Mouse (Mus musculus): ENCODE measurements around the gene Eef1a1. TPM values are rescaled to one million over a fixed set of nuclear protein-coding genes. Genes with fewer than 3 reads are reported as not detected.

Eef1a1 gene
- 5,695 and 6,055 TPM in 2 replicates for polyA plus RNA-seq (2014; fragmentation: Nextera tagmentation; extraction: Ambion mirVana)

GRCm38 (mm10) chr9:78488890-78489420 lies at the start of gene Eef1a1:
Gene Eef1a1, minus strand, starts transcription at chr9:78489151.
- WGBS, result under 1% methylated on average over 18 of the region's 20 CpGs
- no peaks in the 10 kb centered on the region for H3K36me3 ChIP-seq (ENCODE audit: control insufficient read depth, insufficient read depth, low read length)

GRCm38 (mm10) chr9:78538421-78538820 lies 49.5 kb upstream of the Eef1a1 start:
- Histone ChIP-seq H3K4me1 (replicated peaks; ENCODE audit: control insufficient read depth, insufficient read depth, low read length) (no peaks in the 10 kb centered on the region), H3K4me2 (ENCODE audit: low read length) (no peak overlapping the region), H3K9me3 (ENCODE audit: control insufficient read depth, low read length) (no peaks in the 10 kb centered on the region), H3K36me3 (ENCODE audit: control insufficient read depth, insufficient read depth, low read length) (no peaks in the 10 kb centered on the region), H3K4me3 (ENCODE audit: low read depth, low read length) (no peak overlapping the region), H3K27me3 (replicated peaks; ENCODE audit: control insufficient read depth, insufficient read depth, low read length) (no peaks in the 10 kb centered on the region), H3K27ac (ENCODE audit: low read depth) (no peak overlapping the region), H3K9ac (ENCODE audit: low read length) (no peak overlapping the region)
- DNase-seq (ENCODE audit: low spot score) (no peak), ATAC-seq (replicated peaks; ENCODE audit: low FRiP score, low TSS enrichment, low read depth) (no peak)
- 46% methylated on average over 6 of the region's 6 CpGs for WGBS

More at GRCm38 (mm10) chr9:78488890-78489420, at the start of gene Eef1a1:
- Histone ChIP-seq H3K4me1 (replicated peaks; ENCODE audit: control insufficient read depth, insufficient read depth, low read length) (no peaks in the 10 kb centered on the region), H3K4me2 (ENCODE audit: low read length) (peak within 1 kb of the TSS; percentile 75), H3K27me3 (replicated peaks; ENCODE audit: control insufficient read depth, insufficient read depth, low read length) (no peaks in the 10 kb centered on the region), H3K9me3 (ENCODE audit: control insufficient read depth, low read length) (no peaks in the 10 kb centered on the region), H3K9ac (ENCODE audit: low read length) (peak within 1 kb of the TSS; percentile 59), H3K27ac (ENCODE audit: low read depth) (peak within 1 kb of the TSS; percentile 64), H3K4me3 (ENCODE audit: low read depth, low read length) (peak within 1 kb of the TSS; percentile 47)
- DNase-seq (ENCODE audit: low spot score) (peak; percentile 71), ATAC-seq (replicated peaks; ENCODE audit: low FRiP score, low TSS enrichment, low read depth) (peak; percentile 67)

- no peak overlapping the region for H3K9ac ChIP-seq (ENCODE audit: low read length)
- H3K36me3 ChIP-seq (ENCODE audit: control insufficient read depth, insufficient read depth, low read length), result no peaks in the 10 kb centered on the region
- no peak overlapping the region for H3K4me3 ChIP-seq (ENCODE audit: low read depth, low read length)
- no peaks in the 10 kb centered on the region for H3K9me3 ChIP-seq (ENCODE audit: control insufficient read depth, low read length)
- H3K27ac ChIP-seq (ENCODE audit: low read depth), result no peak overlapping the region
- H3K4me1 ChIP-seq (replicated peaks; ENCODE audit: control insufficient read depth, insufficient read depth, low read length), result peaks cover 4% of the 10 kb centered on the region
- WGBS, result 90% methylated on average over 9 of the region's 9 CpGs
- ATAC-seq (replicated peaks; ENCODE audit: low FRiP score, low TSS enrichment, low read depth) (no peak), DNase-seq (ENCODE audit: low spot score) (no peak)
- no peak overlapping the region for H3K4me2 ChIP-seq (ENCODE audit: low read length)
- H3K27me3 ChIP-seq (replicated peaks; ENCODE audit: control insufficient read depth, insufficient read depth, low read length), result no peaks in the 10 kb centered on the region
Measured at GRCm38 (mm10) chr9:78537154-78537873, 48.4 kb upstream of the Eef1a1 start.

- peaks cover 6% of the 10 kb centered on the region for H3K4me1 ChIP-seq (replicated peaks; ENCODE audit: control insufficient read depth, insufficient read depth, low read length)
- no peak for DNase-seq (ENCODE audit: low spot score)
- no peak overlapping the region for H3K4me3 ChIP-seq (ENCODE audit: low read depth, low read length)
- H3K9me3 ChIP-seq (ENCODE audit: control insufficient read depth, low read length), result no peaks in the 10 kb centered on the region
- no peaks in the 10 kb centered on the region for H3K36me3 ChIP-seq (ENCODE audit: control insufficient read depth, insufficient read depth, low read length)
- 82% methylated on average over 7 of the region's 7 CpGs for WGBS
- no peak overlapping the region for H3K9ac ChIP-seq (ENCODE audit: low read length)
- ATAC-seq (replicated peaks; ENCODE audit: low FRiP score, low TSS enrichment, low read depth), result no peak
- H3K27ac ChIP-seq (ENCODE audit: low read depth), result no peak overlapping the region
- H3K4me2 ChIP-seq (ENCODE audit: low read length), result no peak overlapping the region
- H3K27me3 ChIP-seq (replicated peaks; ENCODE audit: control insufficient read depth, insufficient read depth, low read length), result no peaks in the 10 kb centered on the region
Measured at GRCm38 (mm10) chr9:78534606-78535005, 45.7 kb upstream of the Eef1a1 start.

GRCm38 (mm10) chr9:78533296-78533935 lies 44.5 kb upstream of the Eef1a1 start:
- WGBS, result 62% methylated on average over 18 of the region's 18 CpGs
- Histone ChIP-seq H3K4me3 (ENCODE audit: low read depth, low read length) (no peak overlapping the region), H3K9ac (ENCODE audit: low read length) (no peak overlapping the region), H3K4me1 (replicated peaks; ENCODE audit: control insufficient read depth, insufficient read depth, low read length) (peaks cover 6% of the 10 kb centered on the region), H3K27ac (ENCODE audit: low read depth) (peak overlapping the region; percentile 6; the same call in 1 of the 2 replicates), H3K36me3 (ENCODE audit: control insufficient read depth, insufficient read depth, low read length) (no peaks in the 10 kb centered on the region), H3K9me3 (ENCODE audit: control insufficient read depth, low read length) (no peaks in the 10 kb centered on the region), H3K27me3 (replicated peaks; ENCODE audit: control insufficient read depth, insufficient read depth, low read length) (no peaks in the 10 kb centered on the region), H3K4me2 (ENCODE audit: low read length) (no peak overlapping the region)
- no peak for ATAC-seq (replicated peaks; ENCODE audit: low FRiP score, low TSS enrichment, low read depth)
- DNase-seq (ENCODE audit: low spot score), result no peak

DNA sequence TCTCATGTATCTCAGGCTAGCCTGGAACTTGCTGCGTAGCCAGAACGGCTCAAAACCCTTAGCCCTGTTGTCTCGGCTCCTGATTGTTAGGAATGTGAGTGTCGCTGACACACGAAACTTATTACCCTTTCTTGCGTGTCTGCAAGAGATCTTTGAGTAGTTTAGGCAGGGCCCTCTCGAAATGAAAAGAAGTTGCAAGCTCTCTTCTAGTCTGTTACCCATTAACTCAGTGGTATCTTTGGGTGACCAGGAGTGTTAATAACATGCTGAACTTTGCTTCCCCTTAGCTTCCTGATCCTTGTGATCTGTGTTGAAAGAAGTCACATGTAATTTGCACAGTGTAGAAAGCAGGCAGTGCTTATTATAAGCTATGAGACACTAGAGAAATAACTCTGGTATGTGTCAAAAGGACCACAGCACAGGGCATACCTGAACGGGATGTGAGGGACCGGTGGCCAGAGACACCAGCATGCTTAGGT lies 43.4 kb upstream of the Eef1a1 start:
- peak; percentile 74; the same call in 1 of the 2 replicates for ATAC-seq (replicated peaks; ENCODE audit: low FRiP score, low TSS enrichment, low read depth)
- Histone ChIP-seq H3K9ac (ENCODE audit: low read length) (no peak overlapping the region), H3K4me3 (ENCODE audit: low read depth, low read length) (no peak overlapping the region), H3K4me1 (replicated peaks; ENCODE audit: control insufficient read depth, insufficient read depth, low read length) (peaks cover 11% of the 10 kb centered on the region), H3K4me2 (ENCODE audit: low read length) (peak overlapping the region; percentile 18; the same call in 1 of the 2 replicates), H3K36me3 (ENCODE audit: control insufficient read depth, insufficient read depth, low read length) (no peaks in the 10 kb centered on the region), H3K27me3 (replicated peaks; ENCODE audit: control insufficient read depth, insufficient read depth, low read length) (no peaks in the 10 kb centered on the region), H3K9me3 (ENCODE audit: control insufficient read depth, low read length) (no peaks in the 10 kb centered on the region), H3K27ac (ENCODE audit: low read depth) (peak overlapping the region; percentile 74)
- WGBS, result 37% methylated on average over 9 of the region's 9 CpGs
- DNase-seq (ENCODE audit: low spot score), result peak; percentile 63

- no peak for ATAC-seq (replicated peaks; ENCODE audit: low FRiP score, low TSS enrichment, low read depth)
- Histone ChIP-seq H3K4me1 (replicated peaks; ENCODE audit: control insufficient read depth, insufficient read depth, low read length) (peaks cover 11% of the 10 kb centered on the region), H3K27me3 (replicated peaks; ENCODE audit: control insufficient read depth, insufficient read depth, low read length) (no peaks in the 10 kb centered on the region), H3K9me3 (ENCODE audit: control insufficient read depth, low read length) (no peaks in the 10 kb centered on the region), H3K4me2 (ENCODE audit: low read length) (no peak overlapping the region; the same call in 1 of the 2 replicates), H3K9ac (ENCODE audit: low read length) (no peak overlapping the region), H3K27ac (ENCODE audit: low read depth) (peak overlapping the region; percentile 74), H3K36me3 (ENCODE audit: control insufficient read depth, insufficient read depth, low read length) (no peaks in the 10 kb centered on the region), H3K4me3 (ENCODE audit: low read depth, low read length) (no peak overlapping the region)
- DNase-seq (ENCODE audit: low spot score), result no peak
- WGBS, result 41% methylated on average over 5 of the region's 5 CpGs
Measured at GRCm38 (mm10) chr9:78531816-78532215, 42.9 kb upstream of the Eef1a1 start.

DNA sequence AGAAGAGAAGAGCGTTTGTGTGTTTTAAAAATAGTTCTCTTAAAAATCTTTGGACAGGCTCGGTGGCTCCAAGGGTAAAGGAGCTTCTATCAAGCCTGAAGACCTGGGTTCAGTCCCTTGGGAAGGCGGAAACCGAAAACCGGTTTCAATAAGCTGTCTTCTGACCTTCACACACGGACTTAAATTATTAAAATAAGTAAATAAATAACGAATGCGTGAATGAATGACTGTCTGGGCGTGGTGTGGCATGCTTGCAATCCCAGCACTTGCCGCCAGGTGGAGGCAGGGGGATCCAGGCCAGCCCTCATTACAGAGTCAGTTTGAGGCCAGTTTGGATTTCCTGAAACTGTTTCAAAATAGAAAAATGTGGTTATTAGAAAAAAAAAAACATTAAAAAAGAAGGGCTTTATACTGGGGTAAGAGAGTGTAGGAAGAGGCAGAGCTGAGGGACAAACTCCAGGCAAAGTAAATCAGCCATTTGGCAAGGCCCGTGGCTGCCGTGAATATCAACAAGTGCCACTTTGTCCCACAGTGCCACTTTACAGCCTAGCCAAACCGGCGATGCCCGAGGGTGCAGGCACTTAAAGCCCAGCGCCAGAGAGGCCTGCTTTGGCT lies 38.9 kb upstream of the Eef1a1 start:
- ATAC-seq (replicated peaks; ENCODE audit: low FRiP score, low TSS enrichment, low read depth), result peak; percentile 56; the same call in 1 of the 2 replicates
- Histone ChIP-seq H3K27me3 (replicated peaks; ENCODE audit: control insufficient read depth, insufficient read depth, low read length) (no peaks in the 10 kb centered on the region), H3K27ac (ENCODE audit: low read depth) (peak overlapping the region; percentile 95), H3K36me3 (ENCODE audit: control insufficient read depth, insufficient read depth, low read length) (no peaks in the 10 kb centered on the region), H3K9ac (ENCODE audit: low read length) (peak overlapping the region; percentile 69), H3K4me3 (ENCODE audit: low read depth, low read length) (peak overlapping the region; percentile 41), H3K4me1 (replicated peaks; ENCODE audit: control insufficient read depth, insufficient read depth, low read length) (peaks cover 11% of the 10 kb centered on the region), H3K4me2 (ENCODE audit: low read length) (peak overlapping the region; percentile 92), H3K9me3 (ENCODE audit: control insufficient read depth, low read length) (no peaks in the 10 kb centered on the region)
- whole genome bisulfite sequencing, result 3% methylated on average over 16 of the region's 16 CpGs
- peak; percentile 96 for DNase-seq (ENCODE audit: low spot score)
